Mouse (Mus musculus) liver, embryonic 14.5 days (tissue): ENCODE data around the gene Hoxb3.

ENCODE experiments used
- CTCF ChIP-seq: IDR thresholded peaks from 2 replicates; pipeline ENCODE4 v1.5.1; 2016; ENCODE audit warnings: antibody characterized with exemption, low read depth, control low read depth
- EP300 ChIP-seq: IDR thresholded peaks from 2 replicates; pipeline ENCODE4 v1.6.1; 2016; ENCODE audit warnings: antibody characterized with exemption, low read depth

- no peak for TF ChIP-seq EP300
- no peak for TF ChIP-seq CTCF
Observed at GRCm38 (mm10) chr11:96327750-96328149, 4.6 kb downstream of the Hoxb3 start.
